Mouse (Mus musculus): ENCODE measurements around the gene Pdcd7.
A peak's percentile ranks its signal among the peaks of the same experiment; 100 is the strongest.

DNA sequence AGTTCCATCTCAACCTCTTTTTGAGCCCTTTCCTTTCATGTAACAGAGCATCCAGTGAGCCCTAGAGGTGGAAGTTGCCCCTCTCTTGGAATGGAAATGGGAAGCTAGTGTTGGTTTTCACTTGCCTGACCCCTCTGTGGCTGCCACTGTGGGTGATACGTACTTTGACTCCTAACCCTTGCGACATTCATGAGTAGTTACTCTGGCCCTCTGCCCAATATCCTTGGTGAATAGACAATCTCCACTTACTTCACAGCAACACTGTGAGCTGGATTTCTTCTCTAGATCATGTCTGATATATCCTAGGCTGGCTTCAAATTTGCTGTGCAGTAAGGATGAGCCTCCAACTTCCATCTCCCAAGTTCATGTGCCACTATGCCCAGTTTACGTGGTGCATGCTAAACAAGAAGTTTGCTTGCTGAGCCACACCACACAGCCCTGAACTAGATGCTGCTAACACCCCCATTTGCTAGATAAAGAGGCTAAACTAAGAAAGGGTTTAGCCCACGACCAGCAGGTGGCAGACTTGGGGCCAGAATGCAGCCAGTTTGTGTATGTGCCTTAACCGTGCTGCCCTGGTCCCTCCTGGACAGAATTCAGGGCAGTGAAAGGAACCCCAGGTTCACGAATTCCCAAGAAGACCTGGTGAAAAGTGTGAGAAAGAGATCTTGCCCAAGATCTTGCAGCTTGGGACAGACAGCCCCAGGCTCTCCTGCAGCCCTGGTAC, 46.9 kb downstream of the Pdcd7 start:
- TF ChIP-seq CTCF (IDR thresholded peaks at IDR 0.05; ENCODE audit: extremely low read depth, insufficient read depth, insufficient read length, insufficient replicate concordance) (peak; percentile 65; the same call in 1 of the 2 replicates), POLR2A (IDR thresholded peaks at IDR 0.05; ENCODE audit: low read depth, low read length) (no peak)
